Mouse (Mus musculus) cerebellum, postnatal 36 days (tissue): ENCODE data around the gene Ctnnbl1.
A peak's percentile ranks its signal among the peaks of the same experiment; 100 is the strongest.

ENCODE experiments used
- DNase-seq, 2 experiments: peaks; one replicate each; pipeline ENCODE4 v3.0.0; 2021 to 2022; ENCODE audit warnings: mixed read lengths in 2 of 2

The Ctnnbl1 gene

DNA sequence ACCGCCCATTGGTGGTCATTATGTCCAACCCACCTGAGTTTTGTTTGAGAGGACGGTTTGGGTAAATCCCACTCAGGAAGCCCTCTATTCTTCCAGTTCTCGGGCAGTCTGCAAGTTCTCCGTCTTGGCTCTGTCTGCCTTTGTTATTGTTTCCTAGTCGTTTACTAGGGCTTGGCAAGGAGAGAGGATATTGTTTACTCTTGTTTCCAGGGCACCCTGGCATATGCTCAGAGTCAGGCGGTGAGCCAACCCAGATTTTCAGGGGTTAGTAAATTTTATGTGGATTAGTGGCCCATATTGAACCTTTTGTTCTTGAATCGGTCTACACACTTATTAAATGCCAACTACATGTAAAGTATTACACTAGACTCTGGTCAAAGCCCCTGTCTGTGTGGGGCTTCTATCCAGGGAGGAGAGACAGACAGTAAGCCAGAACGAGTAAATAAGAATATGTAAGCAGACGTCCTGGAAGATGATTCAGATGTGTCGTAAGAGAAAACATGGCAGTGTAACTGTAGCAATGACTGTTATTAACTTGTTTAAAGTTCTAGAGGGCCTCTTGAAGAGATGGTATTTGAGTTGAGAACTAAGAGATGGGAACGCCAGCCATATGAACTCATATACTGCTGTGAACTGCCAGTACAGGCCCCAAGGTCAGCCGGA, 13.9 kb downstream of the Ctnnbl1 start:
- no peak for DNase-seq

DNA sequence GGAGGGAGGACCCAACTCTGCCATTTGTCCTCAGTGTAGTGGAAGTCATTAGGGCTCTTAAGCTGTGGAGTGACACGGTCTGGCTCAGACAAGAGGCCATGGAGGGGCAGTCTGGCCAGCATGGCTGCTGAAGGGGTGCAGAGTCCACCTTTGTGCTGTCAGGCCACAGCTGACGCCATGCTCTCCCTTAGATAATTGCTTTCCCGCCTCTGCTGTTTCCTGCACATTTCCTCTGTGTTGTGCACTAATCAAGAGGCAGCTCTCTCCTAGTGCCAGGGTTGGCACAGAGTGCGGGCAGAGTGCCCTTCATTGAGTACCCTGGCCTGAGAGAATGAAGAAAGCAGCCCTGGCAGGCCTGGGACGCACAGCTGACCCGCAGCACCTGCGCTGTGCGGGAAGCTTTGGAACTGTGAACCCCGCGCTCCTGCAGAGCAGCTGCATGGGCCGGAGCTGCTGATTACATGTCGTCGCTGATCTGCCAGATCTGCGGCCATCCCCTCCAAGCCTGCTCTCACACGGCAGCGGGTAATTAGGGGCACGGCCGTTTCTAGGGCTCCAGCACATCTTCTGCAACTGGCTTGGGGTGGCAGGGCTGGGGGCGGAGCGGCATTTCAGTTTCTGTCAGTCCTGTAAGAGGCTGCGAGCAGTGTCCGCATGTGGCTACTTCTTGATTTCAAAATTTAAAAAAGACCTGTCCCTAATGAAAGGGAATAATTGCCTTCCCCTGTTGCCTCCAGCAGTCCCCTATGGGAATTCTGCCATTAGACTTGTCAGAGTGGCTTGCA, 14.6 kb downstream of the Ctnnbl1 start:
- DNase-seq, result peak; percentile 71 to 75

DNA sequence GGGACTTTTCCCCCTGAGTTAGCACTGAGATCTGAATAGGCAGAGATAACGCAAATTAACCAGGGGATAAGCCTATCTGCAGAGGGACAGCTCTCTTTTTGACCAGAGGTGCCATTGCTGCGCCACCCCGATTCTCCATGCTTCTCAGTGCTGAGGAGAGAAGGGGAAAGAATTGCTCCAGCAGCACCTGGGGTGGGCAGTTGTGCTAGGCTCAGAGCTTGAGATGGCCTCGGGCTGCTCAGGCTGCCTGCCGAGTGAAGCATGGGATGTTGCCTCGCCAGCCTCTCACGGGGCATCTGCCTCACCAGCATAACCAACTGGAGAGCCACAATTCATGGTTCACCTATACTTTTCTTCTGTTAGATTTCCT, 15.2 kb downstream of the Ctnnbl1 start:
- no peak for DNase-seq

GRCm38 (mm10) chr2:157755771-157756170, 18.6 kb downstream of the Ctnnbl1 start:
- DNase-seq, result no peak

DNA sequence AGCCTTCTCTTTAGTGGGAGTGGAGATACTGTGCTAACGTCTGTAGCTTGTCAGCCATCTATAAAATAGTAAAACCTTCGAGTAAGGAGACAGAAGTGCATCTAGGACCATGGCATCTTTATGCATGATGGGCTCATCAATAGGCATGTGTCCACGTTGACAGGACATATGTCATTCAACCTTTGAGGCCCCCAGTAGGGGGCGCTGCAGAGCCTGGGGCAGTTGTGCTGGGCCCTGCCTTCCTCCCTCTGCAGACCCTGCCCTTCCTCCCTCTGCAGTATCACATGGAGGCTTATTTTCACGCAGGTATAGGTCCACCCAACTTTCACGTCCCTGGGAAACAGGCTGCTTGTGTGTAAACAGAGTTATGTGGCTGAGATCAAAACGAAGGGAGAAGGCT, 19.0 kb downstream of the Ctnnbl1 start:
- no peak for DNase-seq

GRCm38 (mm10) chr2:157758395-157758794, 21.2 kb downstream of the Ctnnbl1 start:
- DNase-seq, result no peak

DNA sequence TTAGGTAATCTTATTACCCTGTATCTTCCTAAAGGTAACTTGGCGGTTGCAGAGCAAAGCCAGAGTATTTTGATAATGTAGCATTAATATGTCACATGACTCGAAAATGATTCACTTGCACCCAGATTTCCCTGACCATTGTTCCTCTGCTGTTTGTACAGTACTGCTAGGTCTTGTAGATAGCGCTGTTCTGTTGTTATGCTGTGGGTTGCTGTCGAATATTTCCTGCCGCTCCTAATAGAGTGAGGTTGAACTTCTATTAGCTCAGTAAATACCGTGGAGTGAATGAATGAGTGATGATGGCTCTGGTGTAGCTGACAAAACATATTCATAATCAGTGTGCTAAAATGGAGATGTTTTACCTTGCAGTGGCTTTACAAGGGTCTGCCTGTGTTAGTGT, 22.5 kb downstream of the Ctnnbl1 start:
- no peak for DNase-seq

GRCm38 (mm10) chr2:157762903-157763302, 25.7 kb downstream of the Ctnnbl1 start:
- no peak for DNase-seq

DNA sequence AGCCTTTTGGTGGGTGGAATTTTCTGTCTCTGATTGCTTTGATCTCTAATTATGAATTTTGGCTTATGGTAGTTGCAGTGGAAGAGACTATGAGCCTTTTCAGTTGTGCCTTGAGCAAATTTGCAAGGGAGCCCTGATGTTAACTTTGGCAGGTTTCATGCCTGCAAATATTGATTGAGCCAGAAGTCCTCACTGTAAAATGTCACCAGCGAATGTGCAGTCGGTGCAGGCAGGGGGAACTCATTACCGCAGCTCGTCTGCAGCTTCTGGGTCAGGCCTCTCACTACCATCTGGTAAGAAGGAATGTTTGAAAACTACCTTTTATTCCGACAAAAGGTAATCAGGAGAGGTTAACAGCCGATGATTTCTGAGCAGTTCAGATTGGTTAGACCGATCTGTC, 29.4 kb downstream of the Ctnnbl1 start:
- no peak for DNase-seq

GRCm38 (mm10) chr2:157768682-157769429, 31.7 kb downstream of the Ctnnbl1 start:
- DNase-seq, result no peak

DNA sequence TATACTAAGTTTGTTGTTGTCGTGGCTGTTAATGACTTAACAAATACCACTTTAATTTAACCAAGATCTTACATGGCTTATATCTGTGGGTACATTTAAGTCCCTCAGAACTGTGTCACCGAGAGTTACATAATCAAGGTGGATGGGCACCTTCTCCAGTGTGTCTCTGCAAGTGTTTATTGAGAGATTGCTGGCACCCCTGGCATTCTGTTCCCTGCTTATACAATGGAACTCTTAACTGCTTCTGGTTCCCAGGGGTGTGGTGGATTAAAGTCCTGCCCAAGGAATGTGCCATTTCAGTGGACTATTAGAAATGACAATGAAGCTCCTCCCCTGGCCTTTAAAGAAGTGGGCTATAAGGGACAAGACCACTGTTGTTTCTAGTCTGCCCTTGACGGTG, 33.6 kb downstream of the Ctnnbl1 start:
- no peak for DNase-seq

DNA sequence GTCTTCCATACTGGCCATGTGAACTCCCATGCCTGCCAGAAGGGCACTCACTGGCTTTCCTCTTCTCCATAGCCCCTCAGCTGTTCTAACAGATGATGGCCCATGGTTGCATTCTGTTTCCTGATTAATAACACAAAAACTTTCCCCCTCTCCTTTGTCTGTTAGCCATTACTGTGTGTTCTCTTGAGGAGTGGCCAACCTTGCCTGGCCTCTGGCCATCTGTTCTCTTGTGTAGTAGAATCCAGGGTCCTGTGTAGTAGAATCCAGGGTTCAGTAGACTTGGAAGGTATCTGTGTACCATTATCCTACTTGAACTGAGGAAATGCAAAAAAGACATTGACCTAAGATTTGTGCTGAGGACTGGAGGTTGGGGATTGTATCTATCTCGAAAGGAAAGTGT, 36.5 kb downstream of the Ctnnbl1 start:
- DNase-seq, result no peak

DNA sequence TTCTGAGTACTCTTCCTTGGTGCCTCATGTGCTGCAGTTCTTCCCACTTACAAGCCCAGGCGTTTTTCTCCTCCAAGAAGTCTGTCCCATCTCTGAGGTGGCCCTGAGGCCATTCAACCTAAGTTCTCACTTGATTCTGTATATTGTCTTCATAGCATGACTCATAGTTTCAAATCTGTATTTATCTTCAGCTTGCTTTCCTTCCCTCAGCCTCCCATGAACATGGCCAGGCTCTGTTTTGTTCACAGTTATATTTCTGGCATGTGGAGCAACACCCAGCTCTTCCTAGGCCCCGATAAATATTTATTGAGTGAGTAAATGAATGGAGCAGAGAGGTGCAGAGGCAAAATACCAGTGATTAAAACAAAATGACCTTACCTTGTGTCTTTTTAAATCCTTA, 38.8 kb downstream of the Ctnnbl1 start:
- DNase-seq, result no peak

DNA sequence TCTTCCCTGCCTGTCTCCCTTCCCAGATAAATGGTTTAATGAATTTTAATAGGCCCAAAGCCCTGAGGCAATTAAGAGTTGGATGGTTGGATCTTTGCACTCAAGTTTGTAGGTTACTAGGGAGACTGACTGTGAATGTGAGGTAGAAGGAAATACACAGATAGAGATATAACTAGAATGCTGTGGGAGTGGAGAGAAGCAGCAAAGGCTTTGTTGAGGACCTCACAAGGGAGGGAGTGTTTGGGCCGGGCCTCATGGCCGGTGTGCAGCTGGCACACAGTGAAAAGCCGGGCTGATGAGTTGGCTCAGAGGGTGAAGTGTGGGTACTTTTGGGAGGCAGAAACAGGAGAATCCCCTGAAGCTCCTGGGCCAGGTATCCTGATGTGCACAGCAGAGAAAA, 43.8 kb downstream of the Ctnnbl1 start:
- DNase-seq, result no peak

GRCm38 (mm10) chr2:157783152-157783551, 46.0 kb downstream of the Ctnnbl1 start:
- DNase-seq, result no peak

DNA sequence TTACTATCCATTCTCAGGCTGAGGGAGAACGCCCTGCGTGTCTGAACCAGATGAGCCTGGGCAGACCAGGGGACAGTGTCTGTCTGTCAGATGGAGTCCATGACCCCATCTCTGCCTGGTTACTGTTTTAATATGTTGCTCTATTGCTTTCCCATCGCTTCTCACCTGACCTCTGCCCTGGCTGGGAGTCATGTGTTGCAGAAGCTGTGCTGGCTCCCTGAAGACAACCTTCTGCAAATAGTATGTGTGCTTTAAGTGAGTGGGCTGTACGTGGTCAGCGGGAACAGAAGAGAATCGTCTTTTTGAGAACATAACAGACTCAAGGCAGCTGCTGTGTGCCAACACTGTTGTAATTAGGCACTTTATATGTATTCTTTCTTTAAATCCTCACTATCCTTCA, 47.0 kb downstream of the Ctnnbl1 start:
- DNase-seq, result no peak

DNA sequence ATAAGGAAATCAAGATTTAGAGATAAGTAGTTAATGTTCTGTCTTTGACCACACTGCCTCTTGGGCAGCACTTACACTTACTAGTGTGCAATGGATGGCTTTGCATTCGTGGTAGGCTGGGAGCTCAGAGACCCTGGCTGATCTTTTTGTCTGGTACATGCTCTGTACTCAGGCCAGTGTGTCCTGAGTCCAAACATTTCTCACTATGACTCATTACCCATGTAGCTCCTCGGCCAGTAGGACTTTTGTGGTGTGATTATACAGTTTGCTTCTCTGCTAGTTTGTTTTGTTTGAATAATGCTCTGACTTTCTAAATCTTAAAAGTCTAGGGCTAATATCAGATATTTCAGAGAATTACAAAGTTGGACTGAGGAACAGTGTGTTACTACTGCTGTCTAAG, 47.4 kb downstream of the Ctnnbl1 start:
- no peak for DNase-seq

DNA sequence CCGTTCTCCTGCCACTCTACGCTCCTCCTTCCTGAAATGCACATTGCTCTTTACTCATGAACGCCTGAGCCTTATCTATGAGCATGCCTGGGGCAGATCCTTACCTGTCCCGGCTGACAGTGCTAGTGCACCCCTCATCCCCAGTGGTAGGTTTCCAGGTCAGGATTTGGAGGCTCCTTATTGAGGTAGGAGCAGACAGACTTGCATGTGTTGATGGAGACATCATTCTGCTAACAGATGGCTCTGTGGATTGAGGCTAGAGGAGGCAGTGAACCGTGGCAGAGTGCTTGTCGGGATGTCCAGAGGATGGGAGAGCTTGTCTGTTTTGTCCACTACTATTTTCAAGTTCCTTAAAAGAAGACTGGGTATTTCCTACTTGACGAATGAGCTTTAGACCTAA, 52.0 kb downstream of the Ctnnbl1 start:
- peak; percentile 27 to 28 for DNase-seq

- peak; percentile 26 to 29 for DNase-seq
Measured at GRCm38 (mm10) chr2:157790836-157791495, 53.8 kb downstream of the Ctnnbl1 start.

- no peak for DNase-seq
Measured at GRCm38 (mm10) chr2:157791528-157792162, 54.4 kb downstream of the Ctnnbl1 start.

- no peak for DNase-seq
Measured at GRCm38 (mm10) chr2:157792840-157793552, 55.8 kb downstream of the Ctnnbl1 start.

GRCm38 (mm10) chr2:157793851-157794332, 56.7 kb downstream of the Ctnnbl1 start:
- DNase-seq, result no peak
